Mouse (Mus musculus) megakaryocyte progenitor cell, adult 5-6 weeks (primary cell): ENCODE results near the gene Mrpl36. TPM values are rescaled to one million over a fixed set of nuclear protein-coding genes. Genes with fewer than 3 reads are reported as not detected.
A peak's percentile ranks its signal among the peaks of the same experiment; 100 is the strongest.

Source experiments
- ATAC-seq: replicated peaks from 2 replicates; pipeline ENCODE4 v1.8.0; 2016; ENCODE audit warnings: mild to moderate bottlenecking, moderate TSS enrichment, inconsistent platforms; ENCODE audit not compliant: poor library complexity
- total RNA-seq, 2 experiments: library from RNA; stranded (forward) in 1 of 2; stranded (reverse) in 1 of 2; fragments of 157-497, 149-512 nt in 1 of 2; fragments of 200-1000 nt in 1 of 2; gene quantifications; 2 replicates each; pipeline versions ENCODE4 v1.2.3 to v1.2.4; 2015 to 2017

The Mrpl36 gene
- total RNA-seq (2015) (133 and 144 TPM in 2 replicates), total RNA-seq (2017) (50.8 and 56.5 TPM in 2 replicates)

GRCm38 (mm10) chr13:73327827-73328698 lies at the start of gene Mrpl36, which contains the start of gene Ndufs6:
Gene Mrpl36, plus strand, starts transcription at chr13:73328513.
Gene Ndufs6, minus strand, starts transcription at chr13:73328542.
- ATAC-seq: peak; percentile 81

DNA sequence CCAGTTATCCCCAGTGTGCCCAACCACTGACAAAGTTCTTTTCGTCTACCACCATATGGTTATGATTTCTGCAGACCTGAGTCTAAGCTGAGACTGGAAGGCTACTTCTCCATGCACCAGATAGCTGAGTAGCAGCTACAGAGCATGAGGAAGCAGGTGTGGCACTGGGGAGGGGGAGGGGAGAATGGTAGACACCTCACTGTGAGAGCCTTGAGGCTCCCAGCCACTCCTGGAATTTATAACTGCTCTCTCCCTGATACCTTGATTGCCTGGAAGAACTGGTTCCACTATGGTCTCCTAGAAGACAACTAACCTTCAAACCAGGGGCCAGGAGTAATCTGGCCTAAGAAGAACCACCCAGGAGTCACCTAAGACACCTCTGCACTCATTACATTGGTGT lies 49.1 kb upstream of the Mrpl36 start:
- ATAC-seq: no peak

DNA sequence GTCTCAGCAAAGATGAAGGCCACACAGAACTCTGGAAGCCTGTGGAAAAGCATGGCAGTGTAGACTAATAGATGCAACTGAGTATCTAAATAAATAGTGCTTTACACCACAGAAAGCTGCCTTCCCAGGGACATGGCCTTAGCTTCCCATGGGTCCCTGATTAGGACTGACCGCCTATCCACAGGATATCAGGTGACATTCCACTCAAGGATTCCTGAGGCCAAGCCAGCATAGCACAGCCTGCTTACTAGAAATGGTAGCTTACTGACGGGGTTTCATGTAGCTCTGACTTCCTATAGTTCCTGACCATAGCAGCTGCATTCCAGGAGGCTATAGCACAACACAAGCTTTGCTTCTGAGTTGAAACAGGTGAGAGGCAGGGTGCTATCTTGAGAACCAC lies 45.9 kb upstream of the Mrpl36 start:
- no peak for ATAC-seq

- no peak for ATAC-seq
Observed at GRCm38 (mm10) chr13:73283534-73283933, 44.8 kb upstream of the Mrpl36 start.

- no peak for ATAC-seq
Observed at GRCm38 (mm10) chr13:73290206-73290605, 38.1 kb upstream of the Mrpl36 start.

GRCm38 (mm10) chr13:73291102-73291501 lies 37.2 kb upstream of the Mrpl36 start:
- no peak for ATAC-seq

GRCm38 (mm10) chr13:73298717-73299116 lies 29.6 kb upstream of the Mrpl36 start:
- ATAC-seq: no peak

- no peak for ATAC-seq
Observed at GRCm38 (mm10) chr13:73299322-73299721, 29.0 kb upstream of the Mrpl36 start.

DNA sequence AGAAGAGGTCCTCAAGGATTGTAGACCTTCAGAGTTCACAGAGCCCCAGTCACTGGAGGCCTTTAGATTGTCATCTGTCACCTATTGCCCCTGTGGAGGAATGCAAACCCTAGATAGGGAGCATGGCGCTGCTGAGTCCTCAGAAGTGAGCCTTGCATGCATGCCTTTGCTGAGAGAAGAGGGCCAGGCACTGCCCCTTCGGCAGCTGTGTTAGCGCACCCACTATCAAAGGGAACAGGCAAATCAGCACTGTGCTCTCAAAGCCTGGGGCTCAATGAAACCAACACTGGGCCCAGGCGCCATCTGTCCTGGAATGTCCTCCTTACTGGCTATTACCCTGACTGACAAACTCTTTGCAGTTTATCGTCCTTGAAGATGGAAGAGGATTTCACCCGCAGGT lies 23.6 kb upstream of the Mrpl36 start:
- ATAC-seq: no peak

DNA sequence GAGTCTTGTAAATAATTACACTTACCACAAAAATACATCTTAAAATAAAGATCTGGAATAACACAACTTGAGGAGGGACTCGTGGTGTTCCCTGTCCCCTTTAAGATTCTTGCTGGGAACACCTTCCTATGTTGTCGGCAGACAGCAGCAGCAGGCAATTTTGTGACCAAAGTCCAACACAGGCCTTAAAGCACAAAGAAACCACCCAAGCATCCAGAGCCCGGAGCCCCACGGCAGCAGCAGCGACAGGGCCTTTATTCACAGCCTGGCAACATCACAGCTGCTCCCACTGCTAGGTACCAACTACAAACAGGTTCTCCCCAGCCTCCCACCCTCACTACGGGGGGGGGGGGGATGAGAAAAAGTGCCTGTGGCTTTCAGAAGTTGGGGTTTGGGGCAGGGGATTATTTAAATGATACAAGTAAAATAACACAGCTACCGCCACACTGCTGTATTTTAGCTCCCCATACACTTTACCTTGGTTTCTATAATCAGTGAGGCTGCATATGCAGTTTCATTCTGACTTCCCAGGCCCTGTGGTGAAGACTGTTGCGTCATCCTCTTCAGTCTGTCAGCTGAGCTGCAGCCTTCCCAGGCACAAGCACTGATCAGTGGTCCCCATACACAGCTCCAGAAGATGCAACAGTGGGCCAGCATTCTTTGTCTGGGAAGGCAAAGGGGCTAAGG lies 22.8 kb upstream of the Mrpl36 start:
- ATAC-seq: peak; percentile 52

GRCm38 (mm10) chr13:73306085-73306410 lies 22.3 kb upstream of the Mrpl36 start:
- ATAC-seq: no peak

GRCm38 (mm10) chr13:73306430-73306829 lies 21.9 kb upstream of the Mrpl36 start:
- no peak for ATAC-seq

GRCm38 (mm10) chr13:73310183-73310929 lies 18.0 kb upstream of the Mrpl36 start:
- peak; percentile 88 for ATAC-seq

DNA sequence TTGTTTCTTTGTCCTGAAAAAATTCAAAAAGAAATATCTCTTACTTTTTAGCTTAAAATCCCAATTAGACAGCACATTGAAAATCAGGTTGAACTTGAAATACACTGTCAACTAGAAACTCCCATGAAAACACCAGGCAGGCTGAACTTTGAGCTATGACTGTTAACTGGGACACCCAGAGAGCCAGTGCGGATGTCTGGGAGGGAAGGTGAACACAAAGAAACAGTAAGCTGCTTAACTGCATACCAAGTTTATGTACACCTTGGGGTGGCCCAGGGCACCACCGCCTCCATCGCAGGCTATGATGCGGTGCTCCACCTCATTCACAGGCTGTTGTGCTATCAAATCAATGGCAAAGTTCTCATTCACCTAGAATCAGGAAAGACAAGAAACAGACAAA lies 8.3 kb upstream of the Mrpl36 start:
- no peak for ATAC-seq

- no peak for ATAC-seq
Observed at GRCm38 (mm10) chr13:73322626-73323025, 5.7 kb upstream of the Mrpl36 start.

- ATAC-seq: no peak
Observed at GRCm38 (mm10) chr13:73323406-73323805, 4.9 kb upstream of the Mrpl36 start.

DNA sequence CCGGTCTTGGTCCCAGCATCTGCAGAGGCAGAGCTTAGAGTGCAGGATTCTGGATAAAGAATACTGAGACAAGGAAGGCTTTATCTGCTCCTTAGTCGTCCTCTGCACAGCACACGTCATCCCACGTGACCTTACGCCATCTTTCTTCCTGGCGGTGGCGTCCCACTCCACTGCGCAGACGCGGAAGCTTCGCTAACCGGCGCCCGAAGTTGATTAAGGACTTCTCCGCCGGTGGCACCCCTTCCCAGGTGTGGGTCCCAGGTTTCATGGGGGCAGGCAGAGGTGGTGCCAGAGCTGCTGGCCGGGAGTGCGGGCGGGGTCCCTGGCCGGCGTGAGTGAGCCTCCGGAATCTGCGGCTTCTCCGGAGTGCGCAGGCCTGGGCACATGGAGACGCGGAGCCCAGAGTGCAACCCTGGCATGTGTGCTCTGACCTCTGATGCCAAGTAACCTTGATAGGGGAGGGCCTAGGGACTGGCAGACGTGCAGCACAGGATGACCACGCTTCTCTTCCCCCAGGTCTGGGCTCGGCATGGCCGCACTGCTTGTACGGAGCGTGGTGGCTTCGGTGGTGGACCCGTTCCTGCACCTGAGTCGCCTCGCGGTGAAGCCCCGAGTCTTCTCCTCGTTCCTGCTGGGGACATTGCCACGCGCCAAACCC lies 2.7 kb downstream of the Mrpl36 start:
- ATAC-seq: peak; percentile 69

DNA sequence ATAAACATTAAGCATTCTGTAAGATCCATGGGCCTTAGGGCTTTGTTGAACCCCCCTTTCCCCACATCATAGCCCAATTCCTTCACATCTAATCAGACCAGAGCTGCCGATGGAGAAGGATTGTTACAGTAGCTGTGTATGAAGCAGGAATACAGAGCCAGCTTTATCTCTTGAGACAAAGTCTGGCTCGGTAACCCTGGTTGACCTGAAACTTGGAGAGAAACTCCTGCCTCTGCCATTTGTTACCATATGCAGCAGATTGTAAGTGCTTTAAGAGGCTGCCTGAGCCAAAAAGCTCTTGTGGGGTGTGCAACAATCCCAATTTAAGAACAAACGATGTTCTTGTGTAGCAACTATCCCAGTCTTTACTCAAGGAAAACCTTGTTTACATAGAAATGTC lies 3.4 kb downstream of the Mrpl36 start:
- ATAC-seq: no peak

DNA sequence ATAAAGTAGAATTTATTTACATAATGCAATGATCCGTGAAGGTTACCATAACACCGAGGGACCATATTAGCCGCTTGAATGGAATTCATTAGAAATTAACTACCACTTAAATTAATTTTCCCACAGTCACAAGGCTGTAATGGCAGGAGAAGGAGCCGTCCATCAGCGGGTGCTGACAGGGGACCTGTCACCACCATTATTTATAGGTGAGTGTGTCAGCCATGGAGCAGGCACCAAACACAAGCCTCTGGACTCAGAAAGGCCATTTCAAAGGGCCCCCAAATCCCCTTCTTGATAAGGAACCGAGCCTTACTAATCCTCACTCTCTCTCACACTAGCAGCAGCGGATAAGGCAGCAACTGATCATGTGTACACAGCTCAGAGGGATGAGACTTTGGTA lies 8.4 kb downstream of the Mrpl36 start:
- no peak for ATAC-seq

GRCm38 (mm10) chr13:73345102-73345890 lies 17.0 kb downstream of the Mrpl36 start:
- peak; percentile 98 for ATAC-seq
